Comparison of ENCODE assay signal across 9 mouse cellular contexts in genomic region chr9:102690891-102691290, GRCm38 (mm10). TPM values are rescaled to one million over a fixed set of nuclear protein-coding genes. Genes with fewer than 3 reads are reported as not detected.
DNase-seq lines count a peak whose midpoint lies in the region; ATAC-seq and TF ChIP-seq lines count a peak whose summit lies in the region.
"Had no signal": no experiment of that assay in that cellular context is flagged by ENCODE, and none has a peak within 500 bp of the region (broad histone marks: within the 10 kb centered on the region; RNA-seq: fewer than 3 reads in every experiment).

No protein-coding gene starts in this region.

- H3K36me3 ChIP-seq in forebrain, postnatal 0 days (ENCODE audit: insufficient read depth) = no peaks in the 10 kb centered on the region
- no peaks in the 10 kb centered on the region for H3K36me3 ChIP-seq in liver, embryonic 14.5 days (replicated peaks; ENCODE audit: control insufficient read depth, insufficient read depth, low read depth)
- H3K36me3 ChIP-seq in stomach, embryonic 14.5 days (ENCODE audit: control insufficient read depth, insufficient read depth, low read length) = no peaks in the 10 kb centered on the region
- H3K36me3 ChIP-seq in kidney, adult 2 months (ENCODE audit: control insufficient read depth, insufficient read depth, low read length) = no peaks in the 10 kb centered on the region

- peak overlapping the region; percentile 61 for H3K4me3 ChIP-seq in forebrain, postnatal 0 days (ENCODE audit: low read depth, low read length)
- no peak overlapping the region for H3K4me3 ChIP-seq in liver, embryonic 14.5 days (ENCODE audit: insufficient read depth in 1 of 2, low read depth in 2 of 2, low read length in 2 of 2)
- peak overlapping the region; percentile 40 for H3K4me3 ChIP-seq in stomach, embryonic 14.5 days (ENCODE audit: low read depth, low read length)
- H3K4me3 ChIP-seq in kidney, adult 2 months (ENCODE audit: insufficient read depth, low read depth, low read length) = no peak overlapping the region

- peak overlapping the region; percentile 93 for H3K4me2 ChIP-seq in forebrain, postnatal 0 days (ENCODE audit: low read depth)
- H3K4me2 ChIP-seq in liver, embryonic 14.5 days (ENCODE audit: low read depth) = peak overlapping the region; percentile 60
- H3K4me2 ChIP-seq in stomach, embryonic 14.5 days (replicated peaks; ENCODE audit: low read depth, low read length) = peak overlapping the region; percentile 95

- no peaks in the 10 kb centered on the region for H3K9me3 ChIP-seq in forebrain, postnatal 0 days (ENCODE audit: low read length)
- H3K9me3 ChIP-seq in liver, embryonic 14.5 days (ENCODE audit: control insufficient read depth, low read length) = no peaks in the 10 kb centered on the region
- H3K9me3 ChIP-seq in stomach, embryonic 14.5 days (ENCODE audit: control insufficient read depth, low read depth, low read length) = no peaks in the 10 kb centered on the region
- H3K9me3 ChIP-seq: megakaryocyte, embryonic 14.5 days had no signal

- no peaks in the 10 kb centered on the region for H3K4me1 ChIP-seq in forebrain, postnatal 0 days (ENCODE audit: insufficient read depth)
- peaks cover 0 to 2% of the 10 kb centered on the region in 2 experiments; a peak in 1 of 4 replicates for H3K4me1 ChIP-seq in liver, embryonic 14.5 days (replicated peaks; ENCODE audit: control insufficient read depth in 2 of 2, insufficient read depth in 2 of 2, low read length in 1 of 2)
- peaks cover 17% of the 10 kb centered on the region; the same call in 1 of the 2 replicates for H3K4me1 ChIP-seq in stomach, embryonic 14.5 days (ENCODE audit: control insufficient read depth, insufficient read depth, low read length)
- no peaks in the 10 kb centered on the region for H3K4me1 ChIP-seq in kidney, adult 2 months (ENCODE audit: control insufficient read depth, insufficient read depth, low read length)

- H3K27me3 ChIP-seq in forebrain, postnatal 0 days (ENCODE audit: insufficient read depth, low read length) = no peaks in the 10 kb centered on the region
- peaks cover 20% of the 10 kb centered on the region for H3K27me3 ChIP-seq in liver, embryonic 14.5 days (ENCODE audit: control insufficient read depth, insufficient read depth, low read length)
- H3K27me3 ChIP-seq in stomach, embryonic 14.5 days (ENCODE audit: control insufficient read depth, insufficient read depth, low read length) = no peaks in the 10 kb centered on the region
- no peaks in the 10 kb centered on the region for H3K27me3 ChIP-seq in kidney, adult 2 months (replicated peaks; ENCODE audit: control insufficient read depth, insufficient read depth, low read length)

- 13% methylated on average over 14 of the region's 15 CpGs for WGBS in forebrain, postnatal 0 days
- 6% methylated on average over 15 of the region's 15 CpGs for WGBS in liver, embryonic 14.5 days (ENCODE audit: insufficient replicate concordance)
- WGBS in stomach, embryonic 14.5 days = 9% methylated on average over 15 of the region's 15 CpGs
- 35% methylated on average over 15 of the region's 15 CpGs for WGBS in kidney, adult 2 months

- DNase-seq in ovary, postnatal 36 days (ENCODE audit: low spot score) = peak; percentile 19
- DNase-seq in ovary, postnatal 10 days (ENCODE audit: low spot score) = no peak
- peak; percentile 61 for DNase-seq in forebrain, postnatal 0 days
- no peak for DNase-seq in liver, embryonic 14.5 days (ENCODE audit: low read depth in 3 of 3, low spot score in 3 of 3)
- DNase-seq in adrenal gland, postnatal 4 days (ENCODE audit: low spot score in 2 of 2) = no peak
- DNase-seq in thymus, postnatal 0 days (ENCODE audit: low spot score) = no peak
- no peak for DNase-seq in kidney, adult 2 months

- ATAC-seq in forebrain, postnatal 0 days = no peak
- ATAC-seq in liver, embryonic 14.5 days (ENCODE audit: insufficient read depth) = no peak
- ATAC-seq in stomach, embryonic 14.5 days (ENCODE audit: insufficient number of reproducible peaks, insufficient read depth, low FRiP score, low read depth) = no peak

- TF ChIP-seq POLR2A in kidney, adult 2 months (IDR thresholded peaks at IDR 0.05; ENCODE audit: low read depth, low read length) = no peak

- H3K9ac ChIP-seq in forebrain, postnatal 0 days = peak overlapping the region; percentile 85
- H3K9ac ChIP-seq in liver, embryonic 14.5 days (replicated peaks) = no peak overlapping the region
- H3K9ac ChIP-seq in stomach, embryonic 14.5 days (replicated peaks; ENCODE audit: low read depth, low read length) = no peak overlapping the region

- peak overlapping the region; percentile 98 for H3K27ac ChIP-seq in forebrain, postnatal 0 days (ENCODE audit: low read depth, low read length)
- no peak overlapping the region for H3K27ac ChIP-seq in liver, embryonic 14.5 days
- H3K27ac ChIP-seq in stomach, embryonic 14.5 days (ENCODE audit: low read length) = no peak overlapping the region
- no peak overlapping the region for H3K27ac ChIP-seq in kidney, adult 2 months (ENCODE audit: insufficient read depth, low read depth, low read length)

- no peak for TF ChIP-seq EP300 in liver, embryonic 14.5 days (IDR thresholded peaks at IDR 0.05; ENCODE audit: low read depth)

- TF ChIP-seq CTCF in forebrain, postnatal 0 days (IDR thresholded peaks at IDR 0.05; ENCODE audit: low read depth) = no peak
- no peak for TF ChIP-seq CTCF in liver, embryonic 14.5 days (IDR thresholded peaks at IDR 0.05; ENCODE audit: low read depth)
- no peak for TF ChIP-seq CTCF in kidney, adult 2 months (conservative IDR thresholded peaks at IDR 0.05; ENCODE audit: insufficient read depth, insufficient read length, low read depth, low read length)

RNA-seq across cellular contexts. Expression of gene Amotl2, which starts 25.6 kb away (rescaled TPM):
- total RNA-seq in forebrain, postnatal 0 days (2014; rRNA removed) = 85.8 and 106 TPM in 2 replicates
- 24.8 and 27.6 TPM in 2 replicates for polyA plus RNA-seq in forebrain, postnatal 0 days (2015; fragmentation: Nextera tagmentation; extraction: Ambion mirVana)
- polyA plus RNA-seq in liver, embryonic 14.5 days (2012; rRNA removed) = 2.1 and 2.6 TPM in 2 replicates
- polyA plus RNA-seq in liver, embryonic 14.5 days (2014; fragmentation: Nextera tagmentation; extraction: Ambion mirVana) = 2.5 and 3.0 TPM in 2 replicates
- polyA plus RNA-seq in stomach, embryonic 14.5 days (2014; fragmentation: Nextera tagmentation; extraction: Ambion mirVana) = 22.1 and 28.9 TPM in 2 replicates
- 10 to 100 TPM; 80.9 to 94.5 TPM for total RNA-seq in adrenal gland, postnatal 4 days (2021)
- 4.9 and 6.4 TPM in 2 replicates for polyA plus RNA-seq in thymus, postnatal 0 days (2015; fragmentation: Nextera tagmentation; extraction: Ambion mirVana)
- 37.7 and 40.5 TPM in 2 replicates for polyA plus RNA-seq in kidney, adult 2 months (2012; rRNA removed)

Comparison
In these comparisons a context has a peak if more than half of its experiments do, and no peak if none do; other contexts are left out.
1. DNase-seq: peak in ovary, postnatal 36 days (single experiment) and forebrain, postnatal 0 days (single experiment); none in ovary, postnatal 10 days (single experiment), liver, embryonic 14.5 days (0 of 3), adrenal gland, postnatal 4 days (0 of 2), thymus, postnatal 0 days (single experiment) and kidney, adult 2 months (single experiment).
2. H3K4me3 ChIP-seq: peak in forebrain, postnatal 0 days (single experiment) and stomach, embryonic 14.5 days (single experiment); none in liver, embryonic 14.5 days (0 of 2) and kidney, adult 2 months (single experiment).
3. Peak in every context shown above with its lines, with median percentiles within 50 percentile points of each other: H3K4me2 ChIP-seq.